Mouse (Mus musculus): ENCODE measurements around the gene Wnt7b. TPM values are rescaled to one million over a fixed set of nuclear protein-coding genes. Genes with fewer than 3 reads are reported as not detected.

Wnt7b gene
- polyA plus RNA-seq, 1 experiment from 2014 or later, result 63.4 TPM

DNA sequence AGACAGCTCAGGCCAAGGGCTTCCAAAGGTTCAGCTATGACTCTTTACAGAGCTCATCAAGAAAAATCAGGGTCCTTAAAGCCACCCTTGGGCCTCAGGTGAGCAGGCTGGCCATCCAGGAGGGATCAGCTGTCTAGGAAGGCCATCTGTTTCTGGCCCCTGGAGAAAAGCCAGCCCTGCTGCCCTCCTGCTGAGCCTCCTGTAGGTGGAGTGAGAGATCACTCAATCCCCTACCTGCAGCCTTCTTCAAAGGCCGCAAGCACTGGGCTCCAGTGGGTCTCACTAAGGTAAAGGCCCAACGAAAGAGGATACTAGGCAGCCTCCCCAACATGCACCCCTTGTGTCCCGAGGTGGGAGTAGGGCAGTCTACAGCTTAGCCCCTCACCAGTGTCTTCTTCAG, 50.2 kb downstream of the Wnt7b start:
- Histone ChIP-seq H3K9me3 (no peaks in the 10 kb centered on the region), H3K4me2 (replicated peaks) (no peak overlapping the region), H3K36me3 (peaks cover 11% of the 10 kb centered on the region; the same call in 1 of the 2 replicates), H3K27me3 (no peaks in the 10 kb centered on the region), H3K4me3 (replicated peaks) (no peak overlapping the region), H3K4me1 (replicated peaks) (0 out of 2 replicates have a peak, but pooled peaks cover 5% of the 10 kb centered on the region), H3K9ac (replicated peaks) (no peak overlapping the region), H3K27ac (no peak overlapping the region)
- WGBS, result 89% methylated on average over 3 of the region's 3 CpGs
- ATAC-seq, result no peak

DNA sequence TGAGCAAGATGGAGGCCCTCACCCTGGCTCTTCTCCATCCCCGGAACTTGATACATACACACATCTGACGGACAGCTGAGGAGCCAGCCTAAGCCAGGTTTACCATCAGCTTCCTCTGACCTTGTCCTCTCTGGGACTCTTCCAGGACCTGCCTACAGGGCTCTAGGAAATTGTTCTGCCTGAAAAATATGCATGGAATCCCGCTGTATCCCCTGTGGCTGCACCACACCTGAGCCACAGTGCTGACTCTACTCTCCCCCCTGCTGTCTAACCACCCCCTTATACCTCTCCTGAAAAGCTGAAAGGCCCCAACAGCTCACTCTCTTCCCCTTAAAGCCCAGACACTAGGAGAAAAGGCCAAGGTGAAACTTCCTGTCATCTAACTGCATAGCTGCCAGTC, 52.4 kb downstream of the Wnt7b start:
- 80% methylated on average over 3 of the region's 3 CpGs for WGBS
- H3K36me3 ChIP-seq, result peaks cover 10% of the 10 kb centered on the region; the same call in 1 of the 2 replicates
- H3K4me2 ChIP-seq (replicated peaks), result no peak overlapping the region
- H3K4me3 ChIP-seq (replicated peaks), result no peak overlapping the region
- 0 out of 2 replicates have a peak, but pooled peaks cover 6% of the 10 kb centered on the region for H3K27me3 ChIP-seq
- no peak for ATAC-seq
- no peak overlapping the region for H3K27ac ChIP-seq
- no peak overlapping the region for H3K9ac ChIP-seq (replicated peaks)
- peaks cover 11% of the 10 kb centered on the region for H3K4me1 ChIP-seq (replicated peaks)
- H3K9me3 ChIP-seq, result no peaks in the 10 kb centered on the region

DNA sequence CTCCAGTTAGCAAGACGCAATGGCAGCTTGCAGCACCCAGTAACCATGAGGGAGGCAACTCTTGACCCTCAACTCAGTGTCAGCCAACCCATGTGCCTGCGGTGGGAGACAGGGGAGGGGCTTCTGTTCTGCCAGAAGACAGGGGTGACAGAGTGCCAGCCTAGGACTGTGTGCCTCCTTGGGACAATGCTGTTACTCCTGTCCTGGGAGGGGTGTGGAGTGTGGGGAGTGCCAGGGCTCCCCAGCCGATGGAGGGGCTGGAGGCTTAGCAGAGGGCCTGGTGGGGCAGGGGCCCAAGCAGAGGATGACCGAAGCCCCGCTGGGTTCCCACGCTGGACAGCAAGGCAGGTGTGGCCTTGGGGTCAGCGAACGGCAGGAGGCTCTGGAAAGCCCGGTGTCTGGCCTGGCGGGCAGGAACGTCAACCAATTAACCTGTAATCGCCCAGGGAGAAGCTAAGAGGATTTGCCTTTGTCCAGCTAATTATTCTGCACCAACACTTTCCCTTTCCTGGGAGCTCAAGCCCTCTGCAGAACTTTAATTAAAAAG, 57.8 kb downstream of the Wnt7b start:
- Histone ChIP-seq H3K4me2 (replicated peaks) (no peak overlapping the region), H3K27me3 (peaks cover 21% of the 10 kb centered on the region), H3K4me1 (replicated peaks) (peaks cover 25% of the 10 kb centered on the region), H3K9me3 (no peaks in the 10 kb centered on the region), H3K9ac (replicated peaks) (no peak overlapping the region), H3K36me3 (no peaks in the 10 kb centered on the region), H3K27ac (no peak overlapping the region), H3K4me3 (replicated peaks) (no peak overlapping the region)
- ATAC-seq, result peak; percentile 67
- WGBS, result 10% methylated on average over 12 of the region's 12 CpGs

DNA sequence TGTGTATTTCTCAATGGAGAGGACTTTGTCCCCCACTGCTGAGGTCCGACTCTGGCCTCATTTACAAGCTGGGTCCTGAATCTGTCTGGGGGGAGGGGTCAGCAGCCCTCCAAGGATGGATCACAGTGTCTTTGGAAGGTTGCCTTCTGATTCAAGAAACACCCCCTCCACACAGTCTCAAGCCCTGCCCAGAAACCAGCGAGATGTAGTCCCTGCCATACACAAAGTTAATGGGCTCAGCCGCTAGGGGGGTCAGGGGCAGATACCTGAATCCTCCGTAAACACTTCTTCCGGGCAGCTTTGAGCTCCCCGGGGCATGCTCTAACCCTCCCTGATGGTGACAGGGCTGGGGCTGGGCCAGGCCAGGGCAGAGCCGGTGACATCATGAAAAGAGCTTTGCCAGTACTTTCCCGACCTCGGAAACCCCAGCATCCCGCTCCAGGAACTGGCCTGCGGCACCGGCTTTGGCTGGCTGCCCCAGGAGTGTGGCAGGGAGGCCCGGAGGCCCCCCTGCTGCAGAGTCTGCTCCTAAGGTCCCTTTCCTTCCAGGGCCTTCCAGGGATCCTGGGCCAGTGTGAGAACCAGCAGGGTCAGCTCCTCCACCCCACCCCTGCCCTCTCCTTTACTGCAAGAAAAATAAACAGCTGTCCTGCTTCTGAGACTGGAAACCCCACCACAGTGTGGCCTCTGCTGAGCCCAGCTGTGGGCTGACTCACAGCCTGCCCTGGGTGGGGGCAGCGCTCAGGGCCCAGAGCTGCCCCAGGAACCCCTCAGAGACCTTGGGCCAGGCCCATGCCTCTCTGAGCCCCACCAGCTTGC, 58.9 kb downstream of the Wnt7b start:
- WGBS, result 6% methylated on average over 14 of the region's 14 CpGs
- Histone ChIP-seq H3K27me3 (peaks cover 21% of the 10 kb centered on the region), H3K9me3 (no peaks in the 10 kb centered on the region), H3K36me3 (no peaks in the 10 kb centered on the region), H3K27ac (peak overlapping the region; percentile 19; the same call in 1 of the 2 replicates), H3K4me1 (replicated peaks) (peaks cover 25% of the 10 kb centered on the region), H3K4me2 (replicated peaks) (peak overlapping the region; percentile 12), H3K4me3 (replicated peaks) (no peak overlapping the region), H3K9ac (replicated peaks) (peak overlapping the region; percentile 7; the same call in 1 of the 2 replicates)
- ATAC-seq, result peak; percentile 72

DNA sequence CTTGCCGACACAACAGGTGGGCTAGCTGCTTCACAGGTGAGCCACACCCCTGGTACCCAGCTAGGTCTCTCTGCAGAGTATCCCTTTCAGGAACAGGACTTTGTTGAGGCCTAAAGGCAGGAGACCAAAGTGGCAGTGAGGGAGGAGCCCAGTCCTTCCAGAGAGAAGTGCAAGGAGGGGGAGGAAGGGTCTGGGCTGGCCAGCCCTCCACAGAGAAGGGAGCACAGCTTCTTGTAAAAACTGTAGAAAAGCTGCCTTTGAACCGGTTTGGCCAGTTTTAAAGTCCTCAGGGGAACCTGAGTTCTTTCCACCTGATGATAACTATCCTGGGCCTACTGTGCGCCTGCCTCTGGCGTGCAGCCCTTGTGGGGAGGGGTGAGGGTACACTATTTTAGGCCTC, 62.8 kb downstream of the Wnt7b start:
- H3K9ac ChIP-seq (replicated peaks), result no peak overlapping the region
- H3K4me2 ChIP-seq (replicated peaks), result no peak overlapping the region
- H3K36me3 ChIP-seq, result no peaks in the 10 kb centered on the region
- no peak for ATAC-seq
- H3K27me3 ChIP-seq, result peaks cover 13% of the 10 kb centered on the region
- H3K9me3 ChIP-seq, result no peaks in the 10 kb centered on the region
- H3K4me1 ChIP-seq (replicated peaks), result peaks cover 14% of the 10 kb centered on the region
- no peak overlapping the region for H3K4me3 ChIP-seq (replicated peaks)
- H3K27ac ChIP-seq, result no peak overlapping the region
- WGBS, result 65% methylated on average over 4 of the region's 4 CpGs

GRCm38 (mm10) chr15:85507370-85508014, 74.8 kb downstream of the Wnt7b start:
- ATAC-seq, result peak; percentile 66
- Histone ChIP-seq H3K27ac (peak overlapping the region; percentile 84), H3K27me3 (no peaks in the 10 kb centered on the region), H3K4me2 (replicated peaks) (no peak overlapping the region), H3K9ac (replicated peaks) (peak overlapping the region; percentile 56), H3K4me3 (replicated peaks) (no peak overlapping the region), H3K36me3 (no peaks in the 10 kb centered on the region), H3K9me3 (no peaks in the 10 kb centered on the region), H3K4me1 (replicated peaks) (peaks cover 35% of the 10 kb centered on the region)
- 26% methylated on average over 32 of the region's 32 CpGs for WGBS

DNA sequence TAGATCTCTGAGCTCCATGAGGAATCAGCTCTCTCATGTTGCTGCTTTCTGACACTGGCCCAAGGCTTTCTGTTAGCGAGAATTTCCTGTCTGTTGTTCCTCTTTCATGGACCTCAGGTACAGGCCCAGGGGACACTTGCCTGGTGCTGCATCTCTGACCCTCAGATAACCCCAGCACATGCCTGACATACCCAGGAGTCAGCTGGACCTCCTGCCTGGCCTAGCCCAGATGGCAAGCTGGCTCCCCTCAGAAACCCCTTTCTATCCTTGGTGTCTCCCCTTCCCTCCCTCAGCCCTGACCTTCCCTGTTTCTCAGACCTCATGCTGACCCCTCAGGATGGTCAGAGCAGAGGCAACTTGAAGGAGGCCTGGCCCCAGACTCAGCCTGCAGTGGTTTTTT, 75.6 kb downstream of the Wnt7b start:
- no peaks in the 10 kb centered on the region for H3K27me3 ChIP-seq
- peaks cover 35% of the 10 kb centered on the region for H3K4me1 ChIP-seq (replicated peaks)
- WGBS, result 64% methylated on average over 1 of the region's 1 CpGs
- H3K36me3 ChIP-seq, result no peaks in the 10 kb centered on the region
- no peak overlapping the region for H3K4me2 ChIP-seq (replicated peaks)
- H3K9ac ChIP-seq (replicated peaks), result no peak overlapping the region
- no peak for ATAC-seq
- H3K9me3 ChIP-seq, result no peaks in the 10 kb centered on the region
- no peak overlapping the region for H3K4me3 ChIP-seq (replicated peaks)
- 0 out of 2 replicates have a peak overlapping the region, but pooled peaks have one; percentile 84 for H3K27ac ChIP-seq

GRCm38 (mm10) chr15:85505118-85505925, 77.0 kb downstream of the Wnt7b start:
- H3K27ac ChIP-seq, result peak overlapping the region; percentile 25; the same call in 1 of the 2 replicates
- H3K9me3 ChIP-seq, result no peaks in the 10 kb centered on the region
- no peaks in the 10 kb centered on the region for H3K36me3 ChIP-seq
- H3K4me3 ChIP-seq (replicated peaks), result no peak overlapping the region
- no peak overlapping the region for H3K9ac ChIP-seq (replicated peaks)
- no peaks in the 10 kb centered on the region for H3K27me3 ChIP-seq
- WGBS, result 65% methylated on average over 14 of the region's 14 CpGs
- no peak overlapping the region for H3K4me2 ChIP-seq (replicated peaks)
- H3K4me1 ChIP-seq (replicated peaks), result peaks cover 35% of the 10 kb centered on the region
- ATAC-seq, result peak; percentile 15; the same call in 1 of the 2 replicates

DNA sequence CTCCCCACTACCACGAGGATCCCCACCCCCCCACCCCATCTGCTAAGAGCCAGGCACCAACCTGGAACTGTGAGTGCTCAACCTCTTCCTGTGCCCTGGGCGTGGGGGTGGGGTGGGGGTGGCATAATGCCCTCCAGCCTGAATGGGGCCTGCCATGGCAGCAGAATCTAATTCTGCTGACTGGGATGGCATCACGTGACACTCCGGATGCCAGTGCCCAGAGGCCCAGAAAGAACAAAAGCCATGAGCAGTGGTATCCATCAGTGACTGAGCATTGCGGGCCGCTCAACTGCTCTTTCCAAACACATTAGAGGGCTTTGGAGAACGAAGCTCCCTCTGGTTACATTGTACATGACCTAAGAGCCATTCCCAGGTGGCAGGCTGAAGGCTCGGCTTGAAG, 79.1 kb downstream of the Wnt7b start, which contains the start of gene 7530416G11Rik:
Gene 7530416G11Rik, minus strand, starts transcription at position 101 of the 400 bp plus-strand sequence.
- 92% methylated on average over 8 of the region's 8 CpGs for WGBS
- no peaks in the 10 kb centered on the region for H3K9me3 ChIP-seq
- no peak within 1 kb of the TSS for H3K4me3 ChIP-seq (replicated peaks)
- peaks cover 46% of the 10 kb centered on the region for H3K4me1 ChIP-seq (replicated peaks)
- ATAC-seq, result no peak
- H3K27me3 ChIP-seq, result no peaks in the 10 kb centered on the region
- H3K4me2 ChIP-seq (replicated peaks), result no peak within 1 kb of the TSS
- no peak within 1 kb of the TSS for H3K27ac ChIP-seq
- H3K9ac ChIP-seq (replicated peaks), result no peak within 1 kb of the TSS
- no peaks in the 10 kb centered on the region for H3K36me3 ChIP-seq

DNA sequence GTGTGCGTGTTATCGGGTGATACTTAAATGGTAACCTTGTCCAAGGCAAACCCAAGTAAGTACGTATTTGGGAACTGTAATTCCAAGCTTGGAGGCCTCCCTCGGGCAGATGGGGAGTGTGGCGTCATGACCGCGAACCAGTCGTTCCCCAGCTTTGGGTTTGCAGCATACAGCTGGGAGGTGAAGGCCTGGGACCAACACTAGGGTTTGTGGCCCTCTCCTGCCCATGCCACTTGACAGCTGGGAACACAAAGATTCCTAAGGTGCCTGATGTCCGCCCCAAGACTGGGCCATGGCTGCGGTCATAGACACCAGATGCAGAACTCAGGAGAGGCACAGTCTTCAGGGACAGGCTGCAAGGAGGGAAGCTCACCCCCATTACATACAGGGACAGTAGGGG, 82.0 kb downstream of the Wnt7b start:
- Histone ChIP-seq H3K27ac (no peak overlapping the region), H3K4me3 (replicated peaks) (no peak overlapping the region), H3K4me1 (replicated peaks) (peaks cover 30% of the 10 kb centered on the region), H3K36me3 (no peaks in the 10 kb centered on the region), H3K9ac (replicated peaks) (no peak overlapping the region), H3K4me2 (replicated peaks) (no peak overlapping the region), H3K27me3 (no peaks in the 10 kb centered on the region), H3K9me3 (no peaks in the 10 kb centered on the region)
- 88% methylated on average over 10 of the region's 10 CpGs for WGBS
- ATAC-seq, result no peak

GRCm38 (mm10) chr15:85497981-85498475, 84.2 kb downstream of the Wnt7b start:
- WGBS, result 8% methylated on average over 10 of the region's 10 CpGs
- no peak overlapping the region for H3K4me2 ChIP-seq (replicated peaks)
- no peaks in the 10 kb centered on the region for H3K27me3 ChIP-seq
- H3K9me3 ChIP-seq, result no peaks in the 10 kb centered on the region
- peaks cover 43% of the 10 kb centered on the region for H3K4me1 ChIP-seq (replicated peaks)
- no peak overlapping the region for H3K9ac ChIP-seq (replicated peaks)
- no peak overlapping the region for H3K4me3 ChIP-seq (replicated peaks)
- H3K27ac ChIP-seq, result peak overlapping the region; percentile 77
- no peaks in the 10 kb centered on the region for H3K36me3 ChIP-seq
- ATAC-seq, result peak; percentile 82
